16 mouse cellular contexts compared by ENCODE assay signal in the genomic region with DNA sequence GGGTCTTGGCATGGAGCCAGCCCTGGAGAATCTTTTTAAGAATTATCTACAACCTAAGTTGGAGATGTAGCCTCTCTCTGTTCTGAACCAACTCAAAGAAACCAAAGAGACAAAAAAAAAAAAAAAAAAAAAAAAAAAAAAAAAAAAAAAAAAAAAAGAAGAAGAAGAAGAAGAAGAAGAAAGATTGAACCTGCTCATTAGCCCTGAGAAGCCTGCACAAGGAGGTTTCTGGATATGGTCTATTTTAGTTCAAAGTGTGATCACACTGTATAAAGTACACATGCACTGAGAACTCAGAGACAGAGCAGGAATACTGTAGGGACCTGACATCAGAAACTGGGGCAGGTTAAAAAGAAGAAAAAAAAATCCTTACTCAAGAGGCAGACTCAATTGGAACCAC.
"Had no signal": no experiment of that assay in that cellular context is flagged by ENCODE, and none has a peak within 500 bp of the region (broad histone marks: within the 10 kb centered on the region; RNA-seq: fewer than 3 reads in every experiment).

No protein-coding gene starts in this region.

- H3K4me3 ChIP-seq: lung, embryonic 15.5 days; midbrain, embryonic 10.5 days; midbrain, embryonic 12.5 days; myocyte; neural tube, embryonic 13.5 days; neural tube, embryonic 15.5 days; stomach, embryonic 15.5 days had no signal

- H3K36me3 ChIP-seq: lung, embryonic 15.5 days; midbrain, embryonic 10.5 days; midbrain, embryonic 12.5 days; neural tube, embryonic 13.5 days; neural tube, embryonic 15.5 days; stomach, embryonic 15.5 days had no signal

- H3K27ac ChIP-seq: lung, embryonic 15.5 days; midbrain, embryonic 10.5 days; midbrain, embryonic 12.5 days; neural tube, embryonic 13.5 days; neural tube, embryonic 15.5 days; stomach, embryonic 15.5 days; stomach, postnatal 0 days had no signal

- H3K27me3 ChIP-seq: lung, embryonic 15.5 days; midbrain, embryonic 12.5 days; neural tube, embryonic 13.5 days; neural tube, embryonic 15.5 days; stomach, embryonic 15.5 days had no signal

- H3K9me3 ChIP-seq: lung, embryonic 15.5 days; midbrain, embryonic 10.5 days; midbrain, embryonic 12.5 days; neural tube, embryonic 13.5 days; neural tube, embryonic 15.5 days; stomach, embryonic 15.5 days had no signal

- H3K4me2 ChIP-seq: lung, embryonic 15.5 days; midbrain, embryonic 12.5 days; neural tube, embryonic 13.5 days; neural tube, embryonic 15.5 days; stomach, embryonic 15.5 days had no signal

- H3K4me1 ChIP-seq: lung, embryonic 15.5 days; neural tube, embryonic 13.5 days; stomach, embryonic 15.5 days had no signal

- DNase-seq: liver, postnatal 0 days; lung, adult 2 months; lung, postnatal 4 days; midbrain, embryonic 14.5 days; right cerebral cortex, postnatal 14 days; thymus, adult 2 months; thymus, postnatal 25 days; thymus, postnatal 4 days had no signal

- H3K9ac ChIP-seq: liver, postnatal 0 days; lung, embryonic 15.5 days; midbrain, embryonic 12.5 days; neural tube, embryonic 13.5 days; neural tube, embryonic 15.5 days; stomach, embryonic 15.5 days had no signal
